Mouse (Mus musculus) C2C12 (cell line): ENCODE measurements at regions not wholly inside any gene's neighbourhood (a gene's known extent, or its start where the extent isn't known, plus 50 kb on each side); places are given as distances from the start of the nearest gene placed in this dataset.

Experiments used
- CTCF ChIP-seq: IDR thresholded peaks from one replicate; pipeline ENCODE4 v1.5.1; 2011; ENCODE audit not compliant: control insufficient read depth, insufficient read depth, insufficient read length
- MAX ChIP-seq: IDR thresholded peaks from one replicate; pipeline ENCODE4 v1.6.1; 2011; ENCODE audit warnings: mild to moderate bottlenecking, control low read depth
- MYOG ChIP-seq: IDR thresholded peaks from one replicate; pipeline ENCODE4 v1.6.1; 2011; ENCODE audit not compliant: control insufficient read depth, insufficient read length; ENCODE audit errors: extremely low read depth
- USF1 ChIP-seq: IDR thresholded peaks from one replicate; pipeline ENCODE4 v1.6.1; 2011; ENCODE audit warnings: low read depth, mild to moderate bottlenecking, control low read depth, moderate library complexity

DNA sequence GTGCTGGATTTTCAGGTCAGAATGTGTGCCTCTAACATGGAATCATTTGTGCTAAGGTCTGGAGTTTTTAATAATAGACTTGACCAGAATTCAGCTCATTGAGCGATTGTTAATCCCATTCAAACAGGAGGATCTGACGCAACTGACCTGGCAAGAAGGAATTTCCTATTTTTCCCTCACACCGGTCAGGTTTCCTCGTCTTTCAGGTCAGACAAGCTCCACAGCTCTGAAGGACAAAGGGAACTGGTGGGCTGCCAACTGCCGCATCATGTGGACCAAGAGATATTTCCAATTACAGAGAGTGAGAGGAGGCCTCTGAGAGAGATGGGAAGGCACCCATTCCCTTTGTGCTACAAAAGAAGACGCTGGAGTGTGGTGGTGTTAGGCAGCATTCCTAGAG lies 77.2 kb upstream of the Npas2 start:
- TF ChIP-seq USF1 (no peak), CTCF (no peak), MYOG (no peak), MAX (no peak)
